Mouse (Mus musculus) CD4-positive, CD25-positive, alpha-beta regulatory T cell, adult 2 months (primary cell): ENCODE data around the gene Pex19.

Source experiments
- DNase-seq: peaks from one replicate; pipeline ENCODE4 v3.0.0-alpha.2; 2012; ENCODE audit warnings: low read depth, low spot score

The Pex19 gene

GRCm38 (mm10) chr1:172133535-172133934 lies 7.0 kb downstream of the Pex19 start:
- no peak for DNase-seq

DNA sequence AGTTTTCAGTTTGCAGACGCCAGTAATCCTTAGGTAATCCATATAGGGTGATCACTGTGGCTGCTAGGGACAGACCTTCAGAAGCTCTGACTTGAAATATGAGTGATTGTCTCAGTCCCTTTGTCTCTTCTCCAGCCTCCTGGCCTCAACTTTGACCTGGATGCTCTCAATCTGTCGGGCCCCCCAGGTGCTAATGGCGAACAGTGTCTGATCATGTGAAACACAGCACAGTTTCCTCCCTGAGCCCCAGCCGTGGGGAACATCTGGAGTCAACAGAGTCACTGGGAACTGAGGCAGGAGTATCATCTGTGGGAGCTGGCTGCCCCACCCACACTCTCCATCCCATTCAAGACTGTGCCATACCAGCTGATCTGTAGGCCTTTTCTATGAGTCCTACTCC lies 7.5 kb downstream of the Pex19 start:
- DNase-seq = no peak

DNA sequence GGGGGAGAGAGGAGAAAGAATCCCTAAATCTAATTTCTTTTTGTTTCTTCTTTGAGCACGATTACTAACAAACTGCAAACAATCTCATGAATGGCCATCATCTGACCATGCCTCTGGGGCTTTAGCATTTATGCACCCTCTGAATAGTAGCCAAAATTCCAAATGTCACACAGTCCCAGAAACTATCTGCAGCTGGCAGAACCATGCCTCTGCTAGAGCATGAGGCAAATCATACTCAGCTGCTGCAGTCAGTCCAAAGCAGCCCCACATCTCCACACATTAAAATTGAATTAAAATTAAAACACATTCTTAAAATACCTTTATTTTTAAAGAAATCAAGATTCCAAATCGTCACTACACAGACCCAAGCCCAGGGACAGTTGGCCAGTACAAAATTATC lies 13.6 kb downstream of the Pex19 start:
- no peak for DNase-seq

GRCm38 (mm10) chr1:172140825-172141224 lies 14.3 kb downstream of the Pex19 start:
- DNase-seq = no peak

DNA sequence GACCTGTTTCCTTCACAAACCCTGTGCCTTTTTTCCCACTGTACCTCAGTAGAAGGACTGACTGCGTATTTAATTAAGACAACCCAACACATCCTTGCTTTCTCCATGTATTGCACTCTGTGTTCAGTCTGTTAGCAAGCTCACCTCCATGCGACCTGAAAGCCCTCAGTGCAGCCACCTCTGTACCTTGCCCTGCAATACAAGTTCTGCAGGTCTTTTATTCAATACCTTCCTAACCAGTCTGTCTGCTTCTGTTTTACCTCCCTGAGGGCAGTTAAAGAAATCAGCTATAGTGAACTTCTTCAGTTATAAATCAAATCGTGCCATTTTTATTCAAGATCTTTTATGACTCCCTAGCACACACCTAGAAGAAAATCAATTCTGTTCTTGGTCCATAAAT lies 15.0 kb downstream of the Pex19 start:
- no peak for DNase-seq

DNA sequence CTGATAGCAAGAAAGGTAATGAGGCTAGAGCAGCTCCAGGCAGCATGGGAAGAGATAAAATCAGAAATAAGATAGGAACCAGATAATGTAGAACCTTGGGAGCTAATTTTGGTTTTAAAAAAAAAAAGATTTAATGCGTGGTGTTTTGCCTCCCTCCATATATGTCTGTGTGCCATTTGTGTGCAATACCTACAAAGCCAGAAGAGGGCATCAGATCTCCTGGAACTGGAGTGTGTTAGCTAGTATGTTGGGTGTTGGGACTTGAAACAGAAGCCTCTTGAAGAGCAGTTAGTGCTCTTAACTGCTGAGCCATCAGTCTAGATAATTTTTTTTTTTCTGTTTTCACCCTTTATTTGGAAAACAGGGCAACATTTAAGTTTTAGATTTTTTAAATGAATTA lies 17.0 kb downstream of the Pex19 start:
- DNase-seq = peak; percentile 86

GRCm38 (mm10) chr1:172147835-172148278 lies 21.3 kb downstream of the Pex19 start, which contains the start of gene Dcaf8:
Gene Dcaf8, plus strand, starts transcription at chr1:172148084.
- peak; percentile 99 for DNase-seq

DNA sequence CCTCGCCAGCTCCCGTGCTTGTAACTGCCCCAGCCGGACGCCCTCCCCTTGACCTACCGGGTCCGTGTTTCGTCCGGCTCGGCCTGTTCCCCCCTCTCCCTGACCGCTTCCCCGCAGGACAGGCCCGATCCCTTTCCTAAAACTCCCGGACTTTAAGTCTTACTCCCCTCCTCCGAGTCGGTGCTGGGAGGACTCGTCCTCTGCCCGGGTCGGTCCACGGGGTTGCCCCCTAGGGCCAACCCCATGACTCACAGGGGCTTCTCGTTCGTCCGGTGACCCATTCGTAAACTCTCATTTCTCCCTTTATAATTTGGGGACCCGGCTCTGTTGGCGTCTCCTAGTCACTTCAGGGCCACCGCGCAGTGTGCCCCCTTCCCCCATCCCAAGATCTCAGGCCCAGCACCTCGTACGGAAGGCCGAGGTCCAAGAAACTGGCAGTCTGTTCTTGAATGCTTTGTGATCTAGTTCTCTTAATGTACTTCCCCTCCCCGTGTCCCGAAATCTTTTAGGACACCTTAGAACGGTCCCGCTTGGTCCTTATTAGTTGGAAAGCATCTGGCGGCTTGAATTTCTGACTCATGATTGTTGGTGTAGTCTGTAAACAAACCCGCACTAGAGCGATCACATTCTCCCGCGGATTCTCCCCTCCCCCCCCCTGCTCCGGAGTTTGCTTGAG lies 21.9 kb downstream of the Pex19 start:
- peak; percentile 66 for DNase-seq

GRCm38 (mm10) chr1:172148955-172149815 lies 22.6 kb downstream of the Pex19 start:
- DNase-seq = peak; percentile 24

DNA sequence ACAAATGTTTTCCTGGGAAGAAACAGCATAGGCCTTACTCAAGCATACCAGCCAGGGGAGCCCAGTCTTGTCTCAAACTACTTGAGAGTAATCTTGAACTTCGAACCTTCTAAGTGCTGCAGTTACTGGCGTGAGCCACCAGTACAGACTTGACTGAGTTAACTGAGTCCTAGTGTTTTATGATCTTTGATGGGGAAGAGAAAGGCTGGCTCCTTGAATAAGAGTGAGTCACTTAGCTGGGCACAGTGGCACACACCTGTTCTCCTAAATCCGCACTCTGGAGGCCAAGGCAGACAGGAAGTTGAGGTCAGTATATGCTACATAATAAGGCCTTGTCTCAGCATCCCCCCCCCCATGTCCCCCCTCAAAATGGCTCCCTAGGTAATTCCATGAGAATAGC lies 28.0 kb downstream of the Pex19 start:
- DNase-seq = no peak

GRCm38 (mm10) chr1:172155518-172155917 lies 29.0 kb downstream of the Pex19 start:
- DNase-seq = no peak

GRCm38 (mm10) chr1:172159970-172160369 lies 33.4 kb downstream of the Pex19 start:
- DNase-seq = no peak

DNA sequence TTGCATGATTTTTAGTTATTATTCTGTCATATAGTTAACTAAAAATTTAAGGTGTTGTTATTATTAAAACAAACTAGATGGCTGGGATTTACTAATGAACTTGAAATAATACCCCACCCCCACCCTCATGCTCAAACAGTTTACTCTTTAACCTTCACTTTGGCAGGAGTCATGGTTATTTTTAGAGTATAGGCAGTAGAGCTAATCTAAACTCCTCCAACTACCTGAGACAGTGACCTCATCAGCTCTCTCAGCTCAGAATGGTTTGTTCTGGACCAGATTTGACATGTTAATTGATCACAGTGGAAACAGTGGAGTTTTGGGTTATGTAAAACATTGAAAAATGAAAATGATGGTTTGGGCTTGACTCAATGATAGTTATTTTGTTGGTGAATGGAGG lies 34.0 kb downstream of the Pex19 start:
- DNase-seq = no peak

DNA sequence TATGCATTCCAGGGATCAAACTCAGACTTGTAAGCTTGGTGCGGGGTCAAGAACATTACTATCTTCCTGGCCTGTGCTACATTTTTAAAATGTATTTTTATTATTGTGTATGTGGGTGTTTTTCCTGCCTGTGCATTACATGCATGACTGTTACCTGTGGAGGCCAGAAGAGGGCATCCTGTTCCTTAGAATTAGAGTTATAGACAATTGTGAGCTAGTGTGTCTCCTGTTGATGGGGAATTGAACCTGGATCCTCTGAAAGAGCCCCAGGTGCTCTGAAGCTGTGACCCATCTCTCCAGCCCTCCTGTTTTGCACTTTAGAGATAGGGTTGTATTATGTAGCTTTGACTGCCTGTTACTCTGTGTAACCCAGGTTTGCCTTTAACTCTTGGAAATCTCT lies 35.5 kb downstream of the Pex19 start:
- peak; percentile 69 for DNase-seq

DNA sequence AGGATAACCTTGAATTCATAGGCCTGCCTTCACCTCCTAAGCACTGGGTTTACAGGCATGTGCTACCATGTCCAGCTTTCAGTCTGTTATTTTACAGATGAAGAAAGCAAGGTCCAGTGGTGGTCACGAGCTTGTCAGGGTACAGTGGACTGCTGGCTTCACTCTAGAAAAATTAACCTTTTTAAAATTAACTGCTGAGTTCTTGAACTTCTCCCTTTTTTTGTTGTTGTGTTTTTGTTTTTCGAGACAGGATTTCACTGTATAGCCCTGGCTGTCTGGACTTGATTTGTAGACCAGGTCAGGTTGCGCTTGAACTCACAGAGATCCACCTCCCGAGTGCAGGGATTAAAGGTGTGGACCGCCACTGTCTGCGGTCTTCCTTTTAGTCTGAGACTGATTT lies 36.4 kb downstream of the Pex19 start:
- DNase-seq = no peak

- DNase-seq = no peak
Measured at GRCm38 (mm10) chr1:172167911-172168310, 41.4 kb downstream of the Pex19 start.

DNA sequence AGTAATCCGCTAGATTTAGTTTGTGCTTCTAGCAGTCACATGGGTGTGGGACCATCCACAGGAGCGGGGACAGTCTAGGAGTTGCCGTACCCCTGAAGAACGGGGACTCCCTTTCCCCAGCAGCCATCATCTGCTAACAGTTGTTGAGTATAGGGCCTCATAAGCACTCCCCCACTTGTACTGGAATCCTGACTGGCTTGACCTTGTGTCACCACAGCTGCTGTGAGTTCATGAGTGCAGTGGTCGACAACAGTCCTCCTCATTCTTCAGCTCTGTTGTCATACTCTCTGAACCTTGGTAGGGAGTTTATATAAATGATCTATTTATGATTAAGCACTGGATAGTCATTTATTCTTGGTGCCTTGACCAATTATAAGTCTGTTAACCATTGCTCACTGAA lies 43.3 kb downstream of the Pex19 start:
- DNase-seq = no peak

DNA sequence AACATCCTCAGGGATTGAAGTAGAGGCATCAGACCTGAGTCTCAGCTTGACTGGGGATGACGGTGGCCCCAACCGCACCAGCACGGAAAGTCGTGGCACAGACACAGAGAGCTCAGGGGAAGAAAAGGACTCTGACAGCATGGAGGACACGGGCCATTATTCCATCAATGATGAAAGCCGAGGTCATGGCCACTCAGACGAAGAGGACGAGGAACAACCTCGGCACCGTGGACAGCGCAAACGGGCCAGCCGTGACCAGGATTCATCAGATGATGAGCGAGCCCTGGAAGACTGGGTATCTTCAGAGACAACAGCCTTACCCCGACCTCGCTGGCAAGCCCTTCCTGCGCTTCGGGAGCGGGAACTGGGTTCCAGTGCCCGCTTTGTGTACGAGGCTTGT lies 45.8 kb downstream of the Pex19 start:
- no peak for DNase-seq

DNA sequence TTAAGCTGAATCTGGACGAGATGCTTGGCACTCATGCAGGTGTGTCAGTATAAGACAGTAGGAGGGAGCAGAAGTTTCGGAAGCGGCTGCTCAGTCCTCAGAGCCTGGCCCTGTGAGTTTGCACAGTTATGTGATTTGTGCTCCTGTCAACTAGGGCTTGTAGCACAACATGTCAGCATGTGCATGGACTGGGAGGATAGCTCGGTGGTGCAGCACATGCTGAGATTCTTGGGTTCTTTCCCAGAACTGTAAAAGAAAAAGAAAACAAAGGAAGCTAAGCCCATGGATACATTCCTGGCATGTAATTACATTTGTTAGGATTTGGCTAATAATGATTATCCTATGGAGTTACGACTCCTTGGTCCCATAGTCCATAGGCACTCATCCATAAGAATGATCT lies 46.6 kb downstream of the Pex19 start:
- DNase-seq = no peak

DNA sequence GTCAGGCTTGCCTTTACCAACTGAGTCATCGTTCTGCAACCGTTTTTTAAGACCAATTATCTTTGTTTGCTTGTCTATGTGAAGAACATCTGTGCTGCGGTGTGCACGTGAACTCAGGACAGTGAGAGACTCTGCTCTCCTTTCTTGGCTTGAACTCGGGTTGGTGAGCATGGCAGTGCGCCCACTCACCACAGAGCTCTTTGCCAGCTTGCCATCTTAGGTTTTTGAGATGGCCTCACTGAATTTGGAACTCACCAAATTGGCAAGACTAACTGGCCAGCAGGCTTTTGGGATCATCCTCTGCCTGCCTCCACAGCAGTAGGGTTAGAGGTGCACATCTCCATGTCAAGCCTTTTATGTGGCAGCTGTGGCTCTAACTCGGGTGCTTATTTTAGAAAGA lies 51.2 kb downstream of the Pex19 start:
- DNase-seq = no peak

DNA sequence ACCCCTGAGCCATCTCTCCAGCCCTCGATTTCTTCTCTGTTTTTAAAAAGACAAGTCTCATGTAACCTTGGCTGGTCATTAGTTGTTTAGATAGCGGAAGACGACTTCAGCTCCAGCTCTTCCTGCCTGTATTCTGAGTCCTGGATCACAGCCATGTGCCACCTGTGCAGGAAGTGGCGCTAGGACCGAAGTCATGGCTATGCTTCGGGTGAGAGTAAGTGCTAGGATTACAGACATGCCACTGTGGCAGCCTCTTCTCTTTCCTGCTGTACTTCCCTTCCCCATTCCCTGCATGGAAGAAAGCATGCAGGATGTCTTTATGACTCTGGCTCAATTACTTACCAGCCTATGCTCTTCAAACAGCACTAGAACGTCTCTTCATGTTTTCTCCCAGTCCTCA lies 52.5 kb downstream of the Pex19 start:
- no peak for DNase-seq

DNA sequence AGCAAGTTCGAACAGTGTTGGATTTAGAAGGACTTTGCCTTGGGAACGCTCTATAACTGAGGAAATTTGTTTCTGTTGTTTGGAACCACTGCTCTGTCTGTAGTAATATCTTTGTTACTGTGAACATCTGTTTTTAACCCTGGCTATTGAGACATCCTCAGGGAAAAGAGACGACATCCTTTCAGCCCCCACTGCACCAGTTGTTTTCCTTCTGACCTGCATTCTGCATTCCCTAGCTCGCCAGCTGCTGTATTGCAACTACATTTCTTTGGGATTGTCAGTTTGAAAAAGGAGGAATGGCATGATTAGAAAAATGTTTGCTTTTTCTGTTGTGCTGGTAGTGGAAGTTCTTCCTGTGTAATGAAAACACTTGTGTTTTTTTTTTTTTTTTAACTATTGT lies 54.3 kb downstream of the Pex19 start:
- no peak for DNase-seq

- DNase-seq = no peak
Measured at GRCm38 (mm10) chr1:172181777-172182176, 55.2 kb downstream of the Pex19 start.
